Mouse (Mus musculus): ENCODE results near the gene Yes1. TPM values are rescaled to one million over a fixed set of nuclear protein-coding genes. Genes with fewer than 3 reads are reported as not detected.
"Not testable (repeated sequence)": the region's sequence is repeated elsewhere in the genome, so short reads cannot be mapped to it uniquely, and the experiment has no call there.

Gene Yes1
- polyA plus RNA-seq, 1 experiment from 2014 or later, result 28.6 TPM

GRCm38 (mm10) chr5:32712221-32713041 lies 101.5 kb downstream of the Yes1 start:
- 66% methylated on average over 4 of the region's 4 CpGs for WGBS
- Histone ChIP-seq H3K27ac (no peak overlapping the region), H3K4me2 (no peak overlapping the region)

GRCm38 (mm10) chr5:32713042-32713702 lies 102.2 kb downstream of the Yes1 start:
- Histone ChIP-seq H3K27ac (peak overlapping the region; percentile 94), H3K9ac (peak overlapping the region; percentile 74), H3K9me3 (no peaks in the 10 kb centered on the region), H3K36me3 (no peaks in the 10 kb centered on the region), H3K27me3 (no peaks in the 10 kb centered on the region), H3K4me2 (peak overlapping the region; percentile 68), H3K4me3 (peak overlapping the region; percentile 77), H3K4me1 (peaks cover 6% of the 10 kb centered on the region)
- ATAC-seq (ENCODE audit: insufficient number of reproducible peaks, low FRiP score, low TSS enrichment, low read depth), result no peak
- 19% methylated on average over 2 of the region's 2 CpGs for whole genome bisulfite sequencing

More at GRCm38 (mm10) chr5:32712221-32713041, 101.5 kb downstream of the Yes1 start:
- Histone ChIP-seq H3K27me3 (no peaks in the 10 kb centered on the region), H3K36me3 (no peaks in the 10 kb centered on the region), H3K9me3 (no peaks in the 10 kb centered on the region), H3K4me3 (peak overlapping the region; percentile 77; the same call in 1 of the 2 replicates), H3K9ac (no peak overlapping the region), H3K4me1 (peaks cover 6% of the 10 kb centered on the region)
- no peak for ATAC-seq (ENCODE audit: insufficient number of reproducible peaks, low FRiP score, low TSS enrichment, low read depth)

GRCm38 (mm10) chr5:32713703-32714467 lies 102.9 kb downstream of the Yes1 start:
- Histone ChIP-seq H3K36me3 (no peaks in the 10 kb centered on the region), H3K9me3 (no peaks in the 10 kb centered on the region), H3K27ac (peak overlapping the region; percentile 94), H3K9ac (peak overlapping the region; percentile 74), H3K4me2 (peak overlapping the region; percentile 68), H3K4me1 (peaks cover 6% of the 10 kb centered on the region), H3K4me3 (peak overlapping the region; percentile 77), H3K27me3 (no peaks in the 10 kb centered on the region)
- WGBS, result under 1% methylated on average over 55 of the region's 55 CpGs
- peak; percentile 99 for ATAC-seq (ENCODE audit: insufficient number of reproducible peaks, low FRiP score, low TSS enrichment, low read depth)

GRCm38 (mm10) chr5:32717726-32718125 lies 106.8 kb downstream of the Yes1 start:
- H3K36me3 ChIP-seq, result no peaks in the 10 kb centered on the region
- H3K4me2 ChIP-seq, result no peak overlapping the region
- H3K9me3 ChIP-seq, result no peaks in the 10 kb centered on the region
- no peak for ATAC-seq (ENCODE audit: insufficient number of reproducible peaks, low FRiP score, low TSS enrichment, low read depth)
- H3K27me3 ChIP-seq, result no peaks in the 10 kb centered on the region
- H3K4me3 ChIP-seq, result no peak overlapping the region
- no peak overlapping the region for H3K27ac ChIP-seq
- H3K4me1 ChIP-seq, result peaks cover 9% of the 10 kb centered on the region
- H3K9ac ChIP-seq, result no peak overlapping the region
- 37% methylated on average over 1 of the region's 1 CpGs for WGBS

GRCm38 (mm10) chr5:32718916-32719315 lies 107.9 kb downstream of the Yes1 start:
- ATAC-seq (ENCODE audit: insufficient number of reproducible peaks, low FRiP score, low TSS enrichment, low read depth), result no peak
- H3K27me3 ChIP-seq, result no peaks in the 10 kb centered on the region

GRCm38 (mm10) chr5:32720416-32720815 lies 109.4 kb downstream of the Yes1 start:
- no peaks in the 10 kb centered on the region for H3K36me3 ChIP-seq
- H3K27me3 ChIP-seq, result no peaks in the 10 kb centered on the region
- H3K27ac ChIP-seq, result no peak overlapping the region
- WGBS, result 63% methylated on average over 9 of the region's 9 CpGs
- H3K9me3 ChIP-seq, result no peaks in the 10 kb centered on the region
- no peak for ATAC-seq (ENCODE audit: insufficient number of reproducible peaks, low FRiP score, low TSS enrichment, low read depth)
- no peak overlapping the region for H3K4me3 ChIP-seq
- 0 out of 2 replicates have a peak, but pooled peaks cover 4% of the 10 kb centered on the region for H3K4me1 ChIP-seq
- no peak overlapping the region for H3K9ac ChIP-seq
- no peak overlapping the region for H3K4me2 ChIP-seq

More at GRCm38 (mm10) chr5:32718916-32719315, 107.9 kb downstream of the Yes1 start:
- no peak overlapping the region for H3K4me3 ChIP-seq
- 0 out of 2 replicates have a peak, but pooled peaks cover 4% of the 10 kb centered on the region for H3K4me1 ChIP-seq
- no peak overlapping the region for H3K9ac ChIP-seq
- H3K27ac ChIP-seq, result no peak overlapping the region
- no peaks in the 10 kb centered on the region for H3K9me3 ChIP-seq
- 46% methylated on average over 6 of the region's 6 CpGs for WGBS
- H3K4me2 ChIP-seq, result no peak overlapping the region
- no peaks in the 10 kb centered on the region for H3K36me3 ChIP-seq

GRCm38 (mm10) chr5:32721316-32721715 lies 110.3 kb downstream of the Yes1 start:
- no peaks in the 10 kb centered on the region for H3K27me3 ChIP-seq
- 49% methylated on average over 3 of the region's 3 CpGs for WGBS
- H3K36me3 ChIP-seq, result no peaks in the 10 kb centered on the region
- no peak for ATAC-seq (ENCODE audit: insufficient number of reproducible peaks, low FRiP score, low TSS enrichment, low read depth)
- H3K9ac ChIP-seq, result no peak overlapping the region
- H3K27ac ChIP-seq, result no peak overlapping the region
- H3K4me3 ChIP-seq, result no peak overlapping the region
- H3K4me1 ChIP-seq, result 0 out of 2 replicates have a peak, but pooled peaks cover 4% of the 10 kb centered on the region
- H3K4me2 ChIP-seq, result no peak overlapping the region
- no peaks in the 10 kb centered on the region for H3K9me3 ChIP-seq

- Histone ChIP-seq H3K27ac (no peak overlapping the region), H3K9me3 (no peaks in the 10 kb centered on the region), H3K27me3 (no peaks in the 10 kb centered on the region), H3K4me3 (no peak overlapping the region), H3K4me1 (0 out of 2 replicates have a peak, but pooled peaks cover 4% of the 10 kb centered on the region), H3K36me3 (no peaks in the 10 kb centered on the region), H3K9ac (no peak overlapping the region), H3K4me2 (no peak overlapping the region)
- 78% methylated on average over 7 of the region's 7 CpGs for WGBS
- no peak for ATAC-seq (ENCODE audit: insufficient number of reproducible peaks, low FRiP score, low TSS enrichment, low read depth)
Measured at GRCm38 (mm10) chr5:32722263-32722662, 111.3 kb downstream of the Yes1 start.

GRCm38 (mm10) chr5:32722711-32723110 lies 111.7 kb downstream of the Yes1 start:
- not testable (repeated sequence) for H3K9ac ChIP-seq, H3K4me3 ChIP-seq, H3K4me2 ChIP-seq, H3K9me3 ChIP-seq, H3K27me3 ChIP-seq, H3K4me1 ChIP-seq, H3K36me3 ChIP-seq, H3K27ac ChIP-seq
- 0 out of 2 replicates have a peak, but pooled peaks have one; percentile 43 for ATAC-seq (ENCODE audit: insufficient number of reproducible peaks, low FRiP score, low TSS enrichment, low read depth)
- WGBS, result 72% methylated on average over 8 of the region's 8 CpGs

GRCm38 (mm10) chr5:32723981-32724380 lies 113.0 kb downstream of the Yes1 start:
- H3K27me3 ChIP-seq, result no peaks in the 10 kb centered on the region
- no peaks in the 10 kb centered on the region for H3K36me3 ChIP-seq
- no peak overlapping the region for H3K27ac ChIP-seq
- ATAC-seq (ENCODE audit: insufficient number of reproducible peaks, low FRiP score, low TSS enrichment, low read depth), result no peak
- no peaks in the 10 kb centered on the region for H3K9me3 ChIP-seq
- 76% methylated on average over 7 of the region's 7 CpGs for WGBS
- H3K9ac ChIP-seq, result no peak overlapping the region
- no peak overlapping the region for H3K4me2 ChIP-seq
- H3K4me3 ChIP-seq, result no peak overlapping the region
- 0 out of 2 replicates have a peak, but pooled peaks cover 4% of the 10 kb centered on the region for H3K4me1 ChIP-seq

GRCm38 (mm10) chr5:32725397-32725796 lies 114.4 kb downstream of the Yes1 start:
- not testable (repeated sequence) for H3K9me3 ChIP-seq; H3K36me3 ChIP-seq; ATAC-seq (ENCODE audit: insufficient number of reproducible peaks, low FRiP score, low TSS enrichment, low read depth); H3K27ac ChIP-seq; H3K4me2 ChIP-seq; H3K9ac ChIP-seq; H3K4me3 ChIP-seq; H3K27me3 ChIP-seq; H3K4me1 ChIP-seq
- 64% methylated on average over 3 of the region's 3 CpGs for WGBS
